Mouse (Mus musculus): ENCODE results near the gene Bmper.

DNA sequence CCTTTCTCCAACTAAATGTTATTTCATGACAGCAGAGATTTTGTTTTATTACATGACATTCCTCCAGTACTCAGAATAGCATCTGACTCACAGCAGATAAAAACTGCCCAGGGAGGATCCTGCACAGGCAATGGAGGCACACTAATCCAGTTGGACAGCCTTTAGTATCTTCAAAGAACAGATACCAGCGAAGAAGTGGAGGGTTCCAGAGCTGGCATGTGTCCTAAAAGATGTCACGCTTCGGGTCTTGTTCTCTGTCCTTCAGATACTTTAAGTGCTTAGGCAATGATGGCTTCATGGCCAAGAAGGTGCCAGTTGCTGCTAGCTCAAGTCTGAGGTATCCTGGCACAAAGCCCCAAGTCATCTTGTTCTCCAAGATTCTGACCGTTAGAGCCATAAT lies 272.5 kb downstream of the Bmper start:
- no peak for TF ChIP-seq CTCF (IDR thresholded peaks at IDR 0.05; ENCODE audit: low read depth)
- no peak for TF ChIP-seq EP300 (IDR thresholded peaks at IDR 0.05; ENCODE audit: low read depth)
